Mouse (Mus musculus) monocyte, adult 2 months (primary cell): Measurements from ENCODE around the gene Chga.

Experiments used
- DNase-seq, 2 experiments: peaks; one replicate each; pipeline ENCODE4 v3.0.0; 2022; ENCODE audit warnings: low spot score in 2 of 2, low read depth in 1 of 2

Chga gene

DNA sequence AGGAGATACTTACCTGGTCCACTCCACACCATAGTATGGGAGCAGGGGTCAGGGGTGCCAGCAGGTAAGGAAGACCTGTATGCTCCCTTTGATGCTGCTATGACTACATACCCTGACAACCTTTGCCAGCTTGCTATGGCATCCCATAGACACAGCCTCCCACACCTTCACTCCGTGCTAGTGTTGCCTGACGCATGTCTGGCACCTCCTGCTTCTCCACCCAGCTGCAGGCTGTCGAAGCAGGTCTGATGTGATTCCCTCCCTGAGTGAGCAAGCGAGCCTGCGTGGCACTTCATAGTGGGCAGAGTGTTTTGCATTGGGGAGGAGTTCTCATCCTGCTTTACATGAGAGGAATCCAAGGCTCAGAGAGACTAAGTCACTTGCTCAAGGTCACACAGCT is 2.6 kb downstream of the Chga start:
- DNase-seq: no peak

DNA sequence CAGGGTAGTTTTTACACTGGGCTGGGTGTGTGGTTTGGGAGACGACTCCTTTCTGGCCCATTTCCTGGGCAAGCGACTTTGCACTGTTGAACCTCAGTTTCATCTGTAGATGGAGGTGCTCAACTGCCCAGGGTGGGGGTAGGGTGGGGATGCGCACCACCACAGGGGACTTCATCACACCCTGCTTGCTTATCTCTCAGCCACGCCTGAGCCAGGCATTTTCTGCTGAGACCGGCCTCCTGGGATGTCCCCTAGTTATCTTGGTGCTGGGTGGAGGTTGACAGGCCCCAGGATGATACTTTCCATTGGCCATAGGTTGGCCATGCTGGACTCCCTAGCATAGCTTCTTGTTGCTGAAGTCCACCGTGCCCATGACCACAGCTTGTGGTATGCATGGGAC is 10.3 kb downstream of the Chga start:
- DNase-seq: no peak

DNA sequence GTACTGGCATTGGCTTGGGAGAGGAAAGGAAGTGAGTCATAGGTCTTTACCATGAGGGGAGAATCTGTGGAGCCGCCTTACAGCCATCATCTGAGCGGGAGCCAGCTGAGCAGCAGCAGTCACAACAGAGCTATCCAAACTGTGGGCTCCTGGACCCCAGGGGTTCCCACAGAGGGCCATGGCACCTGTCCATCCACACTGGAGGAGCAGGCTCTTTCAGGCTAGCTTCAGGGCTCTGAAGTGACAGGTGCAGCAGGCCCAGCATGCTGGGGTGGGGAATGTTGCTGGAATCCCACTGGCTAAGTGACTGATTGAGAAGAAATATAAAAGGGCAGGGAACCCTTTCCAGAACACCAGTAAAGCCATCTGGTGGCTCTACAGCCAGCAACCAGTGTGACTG is 12.2 kb downstream of the Chga start:
- no peak for DNase-seq

DNA sequence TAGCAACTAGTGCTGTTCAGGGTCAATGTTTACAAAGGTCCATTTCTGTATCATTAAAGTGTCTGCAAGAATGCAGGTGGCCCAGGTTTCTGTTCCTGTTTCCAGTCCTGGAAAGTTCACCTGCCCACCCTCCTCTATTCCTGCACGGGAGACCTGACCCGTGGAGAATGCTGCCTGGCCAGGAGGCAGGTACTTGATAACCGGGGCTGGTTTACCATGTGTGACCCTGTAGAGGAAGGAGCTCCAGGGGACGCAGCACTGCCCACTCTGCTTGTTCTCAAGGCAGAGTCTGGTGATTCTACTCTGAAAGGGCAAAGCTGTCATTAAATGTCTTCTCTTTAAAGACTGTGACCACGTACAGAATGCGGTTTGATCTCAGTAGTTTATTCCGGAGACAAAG is 13.4 kb downstream of the Chga start:
- DNase-seq: no peak

DNA sequence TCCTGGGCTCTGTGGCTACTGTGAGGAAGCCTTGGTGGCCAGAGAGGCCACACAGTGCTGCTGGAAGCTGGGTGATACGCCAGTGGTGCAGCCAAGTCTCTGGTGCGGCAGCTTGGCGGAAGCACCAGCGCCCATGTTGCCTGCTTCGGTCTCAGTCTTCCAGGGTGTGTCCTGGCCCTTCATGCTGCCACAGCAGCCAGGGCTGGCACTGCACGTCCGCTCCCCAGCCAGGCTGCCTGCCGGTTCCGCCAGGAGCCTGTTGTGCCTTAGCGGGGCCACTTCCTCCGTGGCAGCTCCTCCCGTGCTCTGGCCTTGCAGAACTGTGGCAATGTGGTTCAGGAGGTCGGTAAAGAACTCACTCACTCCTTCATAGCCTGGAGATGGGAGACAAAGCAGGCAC is 15.3 kb downstream of the Chga start:
- DNase-seq: no peak

DNA sequence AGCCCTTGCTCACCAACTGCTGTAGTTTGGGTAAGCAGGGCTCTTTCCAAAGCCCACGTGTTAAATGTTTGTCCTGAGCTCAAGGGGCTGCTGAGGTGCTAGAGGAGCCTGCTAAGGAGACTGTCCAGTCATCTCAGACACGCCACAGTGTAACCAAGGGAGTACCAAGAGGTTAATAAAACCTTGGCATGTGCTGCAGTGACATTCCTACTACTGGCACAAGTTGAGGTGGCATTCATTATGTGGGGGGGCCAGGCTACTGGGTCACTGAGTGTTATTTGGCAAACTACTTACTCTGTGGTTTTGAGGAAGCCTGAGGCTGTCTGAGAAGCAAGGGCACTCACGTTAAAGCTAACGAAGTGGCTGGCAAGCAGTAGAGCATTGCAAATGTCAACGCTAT is 16.0 kb downstream of the Chga start:
- DNase-seq: no peak

DNA sequence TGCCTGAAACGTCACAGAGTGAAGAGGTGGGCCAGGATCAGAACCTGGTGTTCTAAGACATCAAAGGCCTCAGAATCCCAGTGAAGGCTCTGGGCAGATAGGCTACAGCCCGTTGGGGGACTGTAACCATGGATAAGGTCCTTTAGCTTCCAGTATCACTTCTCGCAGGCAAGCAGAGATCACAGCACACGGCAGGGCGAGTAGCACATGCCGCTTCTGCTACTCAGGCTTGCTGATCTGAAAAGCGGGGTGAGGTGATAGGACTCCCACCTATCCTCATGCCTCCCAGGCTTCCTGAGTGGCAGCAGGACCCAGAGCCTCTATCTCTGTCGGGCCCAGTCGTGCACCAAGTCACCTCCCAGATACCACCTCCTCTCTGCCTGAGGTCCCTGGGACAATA is 16.9 kb downstream of the Chga start:
- no peak for DNase-seq

DNA sequence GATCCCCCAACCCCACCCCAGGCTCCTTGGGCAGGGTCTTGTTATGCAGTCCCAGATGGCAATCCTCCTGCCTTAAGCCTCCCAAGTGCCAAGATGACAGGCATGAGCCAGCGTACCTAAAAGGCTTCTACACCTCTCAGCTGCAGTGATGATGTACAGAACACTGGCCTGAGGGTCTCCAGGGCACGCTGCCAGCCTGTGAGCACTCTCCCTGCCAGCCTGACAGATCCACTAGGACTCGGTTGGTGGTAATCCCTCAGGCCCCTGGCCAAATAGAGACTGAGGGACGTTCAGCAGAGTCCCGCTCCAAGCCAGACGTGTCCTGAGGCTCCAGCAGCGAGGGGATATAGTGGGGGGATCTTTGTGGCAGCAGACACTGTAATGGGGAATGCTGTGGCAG is 18.3 kb downstream of the Chga start:
- no peak for DNase-seq

DNA sequence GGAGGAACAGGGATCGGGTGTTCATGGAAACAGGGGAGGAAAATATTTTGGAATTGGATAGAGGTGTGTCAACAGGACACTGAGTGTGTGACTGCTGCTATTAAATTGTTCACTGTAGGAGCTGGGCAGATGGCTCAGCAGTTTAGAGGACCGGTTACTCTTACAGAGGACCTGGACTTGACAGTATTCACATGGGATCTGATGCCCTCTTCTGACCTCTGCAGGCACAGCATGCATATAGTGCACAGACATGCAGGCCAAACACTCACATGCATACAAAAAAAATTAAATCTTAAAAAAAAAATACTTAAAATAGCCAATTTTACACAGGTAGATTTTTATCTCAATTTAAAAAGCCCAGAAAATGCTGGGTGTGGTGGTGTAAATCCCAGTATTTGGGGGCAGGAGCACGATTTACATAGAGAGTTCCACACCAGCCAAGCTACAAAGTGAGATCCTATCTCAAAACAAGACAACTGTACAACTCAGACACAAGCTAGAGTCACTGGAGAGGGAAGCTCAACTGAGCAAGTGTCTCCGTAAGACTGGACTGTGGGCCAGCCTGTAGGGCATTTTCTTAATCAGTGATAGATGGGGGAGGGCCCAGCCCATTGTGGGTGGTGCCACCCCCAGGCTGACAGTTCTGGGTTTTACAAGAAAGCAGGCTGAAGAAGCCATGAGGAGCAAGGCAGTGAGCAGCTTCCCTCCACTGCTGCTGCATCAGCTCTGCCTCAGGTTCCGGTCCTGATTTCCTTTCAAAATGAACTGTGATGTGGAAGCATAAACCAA is 21.0 kb downstream of the Chga start:
- DNase-seq: no peak

DNA sequence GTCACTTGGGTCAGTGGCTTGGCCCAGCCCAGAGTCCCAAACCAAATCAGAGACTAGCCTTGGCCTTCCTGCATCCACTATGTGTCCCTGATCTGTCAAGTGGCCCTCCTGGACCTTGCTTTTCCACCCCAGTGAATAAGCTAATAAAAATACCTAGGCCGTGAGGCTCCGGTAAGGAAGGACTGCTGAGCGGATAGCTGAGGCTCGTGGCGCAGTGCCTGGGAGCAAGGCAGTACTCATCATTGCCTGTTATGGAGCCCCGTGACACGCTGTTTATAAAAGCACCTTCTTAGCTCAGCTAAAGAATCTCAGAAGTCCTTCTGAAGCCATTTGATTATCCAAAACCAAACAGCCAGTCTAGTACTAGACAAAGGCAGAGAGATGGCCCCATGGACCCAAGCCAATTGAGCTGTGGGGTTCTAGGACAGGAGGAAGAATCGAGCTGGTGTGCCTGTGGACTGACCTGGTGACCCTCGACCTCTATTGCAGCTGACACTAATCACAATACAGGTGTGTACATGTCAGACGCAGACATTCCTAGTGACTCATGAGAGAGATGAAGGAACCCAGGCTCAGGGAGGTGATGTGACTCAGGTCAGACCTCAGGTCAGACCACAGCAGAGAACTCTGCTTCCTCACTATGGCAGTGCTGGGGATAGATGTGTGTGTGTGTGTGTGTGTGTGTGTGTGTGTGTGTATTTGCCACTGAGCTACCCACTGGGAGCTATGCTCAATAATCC is 22.1 kb downstream of the Chga start:
- no peak for DNase-seq

DNA sequence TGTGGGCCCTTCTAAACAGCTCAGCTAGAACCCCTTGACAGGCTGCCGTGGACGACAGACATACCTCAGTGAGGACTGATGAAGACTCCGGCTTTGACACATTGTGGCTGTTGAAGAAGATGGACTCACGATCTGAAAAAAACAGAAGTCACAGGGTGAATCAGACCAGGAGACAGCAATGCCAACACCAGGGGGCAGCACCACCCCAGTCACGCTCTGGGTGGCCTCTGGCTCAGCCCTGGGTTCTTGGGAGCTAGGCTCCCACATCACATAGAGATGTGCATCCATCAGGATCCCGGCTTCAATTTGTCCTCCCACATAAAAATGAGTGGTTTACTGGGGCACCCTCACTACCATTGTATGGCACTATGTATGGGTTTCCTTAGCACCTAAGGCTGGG is 24.3 kb downstream of the Chga start:
- DNase-seq: peak; percentile 21 to 30

DNA sequence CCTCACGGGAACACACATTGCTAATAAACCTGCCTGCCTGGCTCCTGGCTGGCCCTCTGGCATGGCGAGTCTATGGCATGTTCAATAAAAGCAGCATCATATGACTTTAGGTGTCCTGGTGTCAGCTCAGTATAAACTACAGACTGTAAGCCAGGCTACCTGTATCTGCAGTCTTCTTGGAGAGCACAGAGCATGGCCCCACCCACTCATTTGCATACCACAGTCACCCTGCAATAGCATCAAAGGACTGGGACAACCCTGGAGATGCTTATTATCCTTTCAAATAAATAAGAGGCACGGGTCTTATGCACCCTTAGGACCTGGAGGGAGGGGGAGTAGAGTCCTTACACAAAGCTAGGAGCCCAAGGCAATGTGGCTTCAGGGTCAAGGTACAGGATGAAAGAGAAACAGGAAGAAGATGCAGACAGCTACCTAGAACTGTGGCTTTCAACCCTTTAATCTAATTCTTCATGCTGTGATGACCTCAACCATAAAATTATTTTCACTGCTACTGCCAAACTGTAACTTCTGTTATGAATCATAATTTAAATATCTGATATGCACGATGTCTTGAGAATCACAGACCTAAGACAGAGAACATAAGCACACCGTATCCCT is 26.9 kb downstream of the Chga start:
- DNase-seq: no peak

DNA sequence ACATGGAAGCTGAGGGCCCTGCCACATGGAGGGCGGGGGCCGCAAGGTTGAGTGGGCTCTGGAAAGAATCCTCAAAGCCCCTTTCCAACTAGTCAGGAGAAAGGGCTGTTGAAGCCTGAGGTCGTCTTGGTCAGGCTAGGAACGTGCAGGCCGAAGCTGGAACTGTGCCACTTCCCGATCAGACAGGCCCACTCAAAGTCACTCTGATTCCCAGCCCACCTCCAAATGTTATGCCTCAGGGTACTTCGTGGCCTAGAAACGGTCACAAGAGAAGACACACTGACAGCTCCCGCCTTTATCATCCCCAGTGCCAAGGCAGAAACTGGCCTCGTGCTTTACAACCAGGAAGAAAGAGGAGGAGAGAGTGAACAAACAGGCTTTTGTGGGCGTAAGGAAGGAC is 27.7 kb downstream of the Chga start:
- no peak for DNase-seq

DNA sequence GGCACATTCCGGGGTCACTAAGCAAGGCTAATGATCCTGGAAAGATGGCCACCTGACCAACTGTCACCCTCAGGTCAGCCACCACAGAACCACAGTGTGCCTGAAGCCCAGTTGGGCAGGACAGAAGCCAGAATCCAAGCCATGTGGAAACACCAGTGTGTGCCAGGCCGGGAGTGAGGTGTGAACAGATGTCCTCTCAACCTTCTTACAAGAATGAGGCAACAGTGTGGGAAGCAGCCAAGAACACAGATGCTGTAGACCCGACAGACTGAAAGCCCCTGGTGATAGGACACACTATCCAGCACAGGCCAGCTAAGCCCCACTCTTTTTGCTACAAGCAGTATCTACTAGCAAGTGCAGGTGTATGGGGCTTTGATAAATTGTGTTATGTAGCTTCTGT is 30.6 kb downstream of the Chga start:
- no peak for DNase-seq

DNA sequence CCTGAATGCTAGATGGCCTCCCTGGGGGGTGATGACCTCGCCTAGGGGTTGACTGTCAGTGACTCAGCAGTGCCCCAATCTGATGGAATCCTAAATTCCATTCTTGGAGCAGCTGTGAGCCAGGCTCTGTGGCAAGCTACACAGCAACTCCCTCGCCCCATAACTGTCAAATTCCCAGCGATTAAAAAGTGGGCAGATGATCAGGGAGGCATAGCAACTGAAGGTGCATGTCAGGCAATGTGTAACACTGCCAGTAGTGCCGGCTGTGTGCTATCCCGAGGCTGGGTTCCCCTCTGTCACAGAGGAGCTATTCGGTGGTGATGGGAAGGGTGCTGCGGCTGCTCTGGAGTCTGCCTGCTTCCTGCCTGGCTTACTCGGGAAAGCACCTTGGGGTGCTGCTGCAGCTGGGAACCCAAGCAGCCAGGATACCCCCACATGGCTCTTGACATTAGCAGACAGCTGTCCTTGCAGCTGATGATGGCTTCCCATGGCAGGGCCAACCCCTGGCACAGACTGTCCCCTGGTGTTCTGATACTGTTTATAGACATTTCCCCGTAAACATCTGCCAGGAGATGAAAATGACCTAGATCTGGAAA is 31.6 kb downstream of the Chga start:
- DNase-seq: no peak

DNA sequence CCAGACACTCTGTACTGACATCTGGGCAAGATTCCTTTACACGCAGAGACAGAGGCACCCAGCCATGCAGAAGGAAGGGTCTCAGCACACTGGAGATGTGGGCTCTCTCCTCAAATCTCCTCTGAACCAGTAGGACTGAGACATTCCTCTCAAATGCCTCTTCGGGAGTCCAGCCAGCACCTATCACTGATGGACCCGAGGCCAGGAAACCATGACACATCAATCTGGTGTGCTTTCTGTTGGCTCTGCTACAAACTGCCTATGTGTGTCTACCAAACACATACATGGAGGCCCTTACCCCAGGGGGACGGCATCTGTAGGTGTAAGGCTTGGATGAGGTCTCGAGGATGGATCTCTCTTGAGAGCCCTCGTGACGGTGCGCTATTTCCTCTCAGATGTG is 32.3 kb downstream of the Chga start:
- DNase-seq: no peak

DNA sequence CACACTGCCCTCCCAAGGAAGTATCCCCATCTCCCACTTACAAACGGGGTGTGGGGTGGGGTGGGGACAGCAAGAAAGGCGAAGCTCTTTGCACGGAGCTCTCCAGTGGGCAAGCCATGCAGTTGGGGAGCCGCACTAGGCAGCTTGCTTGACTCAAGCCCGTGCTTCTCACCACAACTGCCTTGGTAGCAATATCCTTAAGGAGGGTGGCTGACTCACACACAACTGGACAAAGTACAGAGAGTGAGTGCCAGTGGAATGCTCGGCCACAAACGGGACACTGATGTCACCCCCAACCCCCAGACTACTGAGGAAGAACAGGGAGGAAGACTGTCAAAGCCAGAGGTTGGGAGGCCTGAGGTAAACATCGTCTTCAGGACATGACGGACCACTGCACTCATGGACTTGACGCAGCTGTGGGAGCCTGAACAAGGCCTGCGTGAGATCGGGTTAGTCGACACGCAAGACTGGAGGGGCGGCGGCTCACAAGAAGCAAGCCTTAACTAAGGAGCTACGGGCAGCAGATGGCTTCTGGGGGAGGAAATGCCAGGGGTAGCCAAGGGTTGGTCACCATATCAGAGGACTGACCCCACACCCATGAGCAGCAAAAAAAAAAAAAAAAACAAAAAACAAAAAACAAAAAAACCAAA is 36.1 kb downstream of the Chga start:
- no peak for DNase-seq

DNA sequence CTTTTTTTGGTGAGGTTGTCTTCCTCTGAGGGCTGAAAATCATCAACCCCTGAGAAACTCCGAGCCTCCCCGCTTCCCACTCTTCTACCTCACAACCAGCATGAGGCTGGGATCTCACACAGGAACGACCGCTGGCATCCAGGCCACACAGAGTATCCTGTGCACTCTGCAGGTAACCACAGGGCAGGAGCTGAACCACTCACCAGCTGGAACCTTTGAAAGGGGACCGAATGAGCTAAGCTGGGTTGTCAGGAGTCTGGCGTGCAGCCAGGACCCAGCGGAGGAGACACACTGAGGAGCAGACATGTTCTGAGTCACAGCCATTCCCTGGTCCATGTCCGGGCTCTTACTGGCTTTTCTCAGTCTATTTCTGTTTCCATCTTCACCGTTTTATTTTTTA is 38.9 kb downstream of the Chga start:
- DNase-seq: no peak

DNA sequence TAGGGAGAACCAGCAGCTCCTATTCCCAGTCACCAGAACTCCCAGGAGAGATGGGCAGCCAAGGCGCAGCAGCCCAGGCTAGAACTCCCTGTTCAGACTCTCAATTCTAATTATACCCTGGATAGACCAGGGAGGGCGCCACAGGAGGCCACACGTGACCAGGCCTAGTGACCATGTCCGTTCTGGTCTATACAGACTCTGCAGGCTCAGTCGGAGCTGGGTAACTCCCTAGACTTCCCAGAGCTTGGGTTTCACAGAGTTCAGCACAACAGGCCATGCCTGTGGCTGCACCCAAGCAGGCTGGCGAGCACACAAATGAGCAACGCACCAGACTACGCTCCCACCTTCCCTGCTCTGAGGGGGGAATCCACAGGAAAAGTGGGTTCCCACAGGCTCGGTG is 39.9 kb downstream of the Chga start:
- DNase-seq: no peak

DNA sequence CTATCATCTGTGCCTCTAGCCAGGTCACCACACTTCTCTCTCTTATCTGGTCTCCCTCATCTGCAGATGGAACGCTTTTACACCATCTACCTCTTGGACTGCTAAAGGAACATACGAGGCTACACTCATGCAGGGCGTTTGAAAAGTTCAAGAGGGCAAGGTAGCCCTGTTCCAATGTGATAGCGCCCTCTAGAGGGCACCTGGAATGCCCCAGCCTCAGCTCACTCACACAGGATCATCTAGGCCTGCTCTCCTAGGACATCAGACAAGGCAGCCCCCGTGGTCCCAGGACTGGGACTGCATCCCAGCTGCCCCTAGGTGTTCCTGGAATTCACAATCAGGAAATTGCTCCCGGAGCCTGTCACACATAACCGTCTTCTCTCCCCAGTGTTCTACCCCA is 41.6 kb downstream of the Chga start:
- no peak for DNase-seq

DNA sequence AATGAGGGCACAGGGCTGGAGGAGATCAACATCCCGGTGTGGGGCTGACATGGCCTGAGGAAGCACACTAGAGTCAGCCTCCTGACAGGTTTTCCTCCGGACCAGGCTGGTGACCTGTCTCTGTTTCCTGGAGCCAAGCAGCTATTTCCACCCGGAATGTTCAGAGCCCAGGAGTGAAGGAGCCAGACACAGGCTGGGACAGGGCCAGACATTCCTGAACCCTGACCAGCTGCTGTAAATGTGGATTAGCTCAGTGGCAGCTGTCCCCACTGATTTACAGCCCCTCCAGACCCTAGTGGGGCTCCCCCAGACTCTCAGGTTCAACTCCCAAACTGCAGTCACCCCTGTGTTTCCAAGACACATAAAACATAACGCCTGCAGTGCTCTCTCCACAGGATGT is 42.7 kb downstream of the Chga start:
- DNase-seq: no peak

DNA sequence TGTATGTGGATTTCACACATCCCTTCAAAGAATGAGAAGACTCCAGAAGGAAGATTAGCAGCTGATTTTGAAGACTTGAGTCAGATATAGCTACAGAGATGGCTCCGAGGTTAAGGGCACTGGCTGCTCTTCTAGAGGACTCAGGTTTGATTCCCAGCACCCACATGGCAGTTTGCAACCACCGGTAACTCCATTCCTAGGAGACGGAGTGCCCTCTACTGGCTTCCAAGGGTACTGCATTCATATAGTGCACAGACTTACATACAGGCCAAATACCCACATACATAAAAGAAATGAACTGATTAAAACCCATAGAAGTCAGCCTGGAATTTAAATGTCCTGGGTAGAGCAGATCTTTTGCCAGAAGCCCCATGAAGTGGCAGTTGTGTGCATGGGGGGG is 43.8 kb downstream of the Chga start:
- no peak for DNase-seq
